Mouse (Mus musculus): ENCODE measurements around the gene Trp53.
"Not testable (repeated sequence)": the region's sequence is repeated elsewhere in the genome, so short reads cannot be mapped to it uniquely, and the experiment has no call there.

Trp53 gene

GRCm38 (mm10) chr11:69624339-69624738, 44.2 kb downstream of the Trp53 start:
- DNase-seq (ENCODE audit: low read depth, low spot score), result not testable (repeated sequence)

GRCm38 (mm10) chr11:69628286-69628685, 48.1 kb downstream of the Trp53 start:
- DNase-seq (ENCODE audit: low read depth, low spot score), result no peak

- no peak for DNase-seq (ENCODE audit: low read depth, low spot score)
Measured at GRCm38 (mm10) chr11:69629802-69630201, 49.6 kb downstream of the Trp53 start.

GRCm38 (mm10) chr11:69632284-69633089, 52.3 kb downstream of the Trp53 start, which contains the start of gene Fxr2:
Gene Fxr2, plus strand, starts transcription at chr11:69632990.
- peak; percentile 100 for DNase-seq (ENCODE audit: low read depth, low spot score)

GRCm38 (mm10) chr11:69633128-69633866, 53.1 kb downstream of the Trp53 start:
- DNase-seq (ENCODE audit: low read depth, low spot score), result no peak

GRCm38 (mm10) chr11:69635471-69635870, 55.3 kb downstream of the Trp53 start:
- DNase-seq (ENCODE audit: low read depth, low spot score), result no peak
